Mouse (Mus musculus): ENCODE data around the gene Jmjd1c.

- no peak for TF ChIP-seq CTCF (IDR thresholded peaks at IDR 0.05; ENCODE audit: control insufficient read depth, insufficient read depth, insufficient read length)
- TF ChIP-seq MYOG (IDR thresholded peaks at IDR 0.05; ENCODE audit: control insufficient read depth, extremely low read depth, insufficient read length) = no peak
Measured at GRCm38 (mm10) chr10:67105331-67106217, 9.6 kb downstream of the Jmjd1c start.
